Mouse (Mus musculus) adipocyte (in vitro differentiated cells): ENCODE data around the gene Aebp2.
"Not testable (repeated sequence)": the region's sequence is repeated elsewhere in the genome, so short reads cannot be mapped to it uniquely, and the experiment has no call there.

ENCODE experiments used
- DNase-seq: peaks from one replicate; pipeline ENCODE4 v3.0.0-alpha.2; 2016; ENCODE audit warnings: low spot score

Aebp2 gene

DNA sequence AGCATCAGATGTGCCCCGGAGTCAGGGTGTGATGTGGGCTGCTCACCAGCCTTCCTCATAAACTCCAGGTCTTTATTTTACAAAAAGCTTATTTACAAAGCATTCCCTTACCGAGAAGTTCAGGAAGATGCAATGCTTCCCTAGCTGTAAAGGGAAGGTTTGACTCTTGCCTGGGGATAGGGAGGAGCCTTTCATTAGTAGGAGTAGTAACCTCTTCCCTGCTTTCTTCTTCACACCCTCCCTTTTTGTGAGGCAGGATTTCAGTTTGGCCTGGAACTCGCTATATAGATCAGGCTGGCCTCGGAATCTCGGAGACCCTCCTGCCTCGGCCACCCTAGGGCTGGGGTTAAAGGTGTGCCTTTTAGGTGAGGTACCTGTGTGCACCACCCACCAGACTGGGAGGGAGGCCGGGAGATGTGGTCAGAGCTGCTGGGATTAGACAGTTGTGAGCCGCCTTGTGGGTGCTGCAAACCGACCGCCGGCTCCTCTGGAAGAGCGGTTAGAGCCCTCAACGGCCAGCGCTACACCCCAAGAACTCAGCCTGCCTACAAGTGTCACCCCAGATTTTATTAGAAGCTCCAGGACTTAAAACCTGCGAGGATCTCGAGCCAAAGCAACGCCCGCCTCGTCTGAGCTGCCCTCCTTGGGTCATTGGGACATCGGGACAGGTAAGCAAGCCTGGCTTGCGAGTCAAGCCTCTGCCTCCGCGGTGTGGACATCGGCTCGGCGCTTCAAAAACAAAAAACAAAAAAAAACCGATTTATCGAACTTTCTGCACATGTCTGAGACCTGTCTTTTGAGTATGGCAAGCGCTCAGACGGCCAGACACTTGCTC lies at the start of gene Aebp2:
Gene Aebp2, plus strand, starts transcription at position 273 of the 835 bp plus-strand sequence.
- DNase-seq, result peak; percentile 67

DNA sequence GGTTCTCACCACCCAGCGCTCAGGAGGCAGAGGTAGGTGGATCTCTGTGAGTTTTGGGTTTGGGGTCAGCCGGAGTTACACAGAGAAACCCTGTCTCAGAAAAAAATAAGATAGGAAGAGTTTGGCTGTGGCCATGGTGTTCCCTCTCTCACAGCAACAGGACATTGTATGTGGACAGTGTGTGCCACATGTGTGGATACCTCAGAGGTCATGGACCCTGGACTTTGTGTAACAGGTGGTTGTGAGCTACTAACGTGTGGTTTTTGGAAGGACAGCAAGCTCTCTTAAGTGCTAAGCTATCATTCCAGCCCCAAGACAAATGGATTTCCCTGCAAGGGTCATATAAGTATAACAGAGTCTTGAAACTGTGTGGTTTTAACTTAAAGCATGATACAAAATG lies 47.5 kb upstream of the Aebp2 start:
- no peak for DNase-seq

DNA sequence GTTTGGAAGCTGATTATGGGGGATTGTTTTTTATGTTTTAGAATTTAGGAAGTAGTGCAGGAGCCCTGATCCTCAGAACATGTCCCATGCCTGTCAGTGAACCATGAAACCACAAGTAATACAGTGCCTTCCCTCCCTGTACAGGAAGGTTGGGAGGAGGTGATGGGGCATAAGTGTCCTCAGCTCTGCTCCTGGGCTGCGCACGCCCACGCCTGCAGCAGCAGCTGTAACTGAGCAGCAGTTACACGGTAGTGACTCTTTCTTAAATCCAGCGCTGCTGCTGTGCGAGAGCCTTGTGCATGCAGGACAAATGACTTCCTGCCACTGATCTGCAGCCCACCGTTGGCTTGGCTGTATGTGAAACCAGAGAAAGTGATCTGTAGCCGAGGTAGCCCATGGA lies 46.3 kb upstream of the Aebp2 start:
- DNase-seq, result no peak

DNA sequence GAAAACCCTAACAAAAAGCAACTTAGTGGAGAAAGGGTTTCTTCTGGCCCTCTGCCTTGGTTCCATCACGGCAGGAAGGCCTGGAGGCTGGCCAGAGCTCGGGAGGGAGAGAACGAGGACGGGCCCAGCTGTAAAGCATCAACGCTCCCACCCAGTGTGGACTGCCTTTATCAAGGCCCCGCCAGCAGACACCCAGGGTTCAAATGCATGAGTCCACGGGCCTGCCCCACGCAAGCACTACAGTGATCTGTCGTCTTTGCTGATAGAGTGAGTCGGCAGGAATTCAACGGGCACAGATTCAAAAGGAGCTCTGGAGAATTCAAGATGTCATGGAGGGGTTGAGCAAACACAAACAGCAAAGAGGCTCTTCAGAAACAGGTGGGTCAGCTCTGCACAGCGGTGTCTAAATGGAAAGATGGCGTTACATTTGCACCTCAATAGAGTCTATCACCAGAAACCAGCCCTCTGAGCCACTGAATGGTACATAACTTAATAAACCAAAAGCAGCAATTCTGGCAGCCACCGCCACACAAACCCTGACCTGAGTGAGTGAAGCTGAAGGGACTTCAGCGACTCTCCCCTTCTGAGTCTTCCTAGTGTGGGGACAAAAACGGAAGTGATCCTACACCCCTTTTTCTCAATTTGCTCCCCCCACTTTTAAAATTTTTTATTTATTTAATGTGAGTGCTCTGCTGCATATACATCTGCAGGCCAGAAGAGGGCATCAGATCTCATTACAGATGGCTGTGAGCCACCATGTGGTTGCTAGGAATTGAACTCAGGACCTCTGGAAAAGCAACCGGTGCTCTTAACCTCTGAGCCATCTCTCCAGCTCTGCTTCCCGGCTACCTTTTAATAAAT lies 45.3 kb upstream of the Aebp2 start:
- DNase-seq, result no peak

DNA sequence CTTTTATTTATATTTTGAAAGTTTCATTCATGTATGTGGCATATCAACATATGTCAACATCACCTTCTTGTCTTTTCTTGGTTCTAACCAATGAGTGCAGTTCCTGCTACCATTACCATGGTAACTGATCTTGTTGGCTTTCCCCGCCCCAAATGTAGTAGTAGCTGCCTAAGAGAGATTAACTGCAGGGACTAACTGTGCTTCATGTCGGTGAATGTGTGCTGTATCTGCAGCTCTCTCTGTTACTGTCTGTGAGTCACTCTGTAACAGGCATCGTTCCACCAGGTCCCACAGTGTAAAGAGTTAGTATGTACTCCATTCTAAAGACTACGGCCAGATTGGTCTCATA lies 44.7 kb upstream of the Aebp2 start:
- no peak for DNase-seq

DNA sequence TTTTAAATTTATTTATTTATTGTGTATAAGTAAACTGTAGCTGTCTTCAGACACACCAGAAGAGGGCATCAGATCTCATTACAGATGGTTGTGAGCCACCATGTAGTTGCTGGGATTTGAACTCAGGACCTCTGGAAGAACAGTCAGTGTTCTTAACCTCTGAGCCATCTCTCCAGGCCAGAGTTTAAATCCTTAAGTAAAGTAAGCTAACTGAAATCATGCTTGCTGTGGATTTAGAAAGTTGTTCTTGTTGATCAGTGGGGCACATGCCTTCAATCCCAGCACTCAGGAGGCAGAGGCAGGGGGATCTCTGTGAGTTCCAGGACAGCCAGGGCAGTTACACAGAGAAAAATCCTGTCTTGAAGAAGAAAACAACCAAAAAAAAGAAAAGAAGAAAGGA lies 43.5 kb upstream of the Aebp2 start:
- DNase-seq, result not testable (repeated sequence)

DNA sequence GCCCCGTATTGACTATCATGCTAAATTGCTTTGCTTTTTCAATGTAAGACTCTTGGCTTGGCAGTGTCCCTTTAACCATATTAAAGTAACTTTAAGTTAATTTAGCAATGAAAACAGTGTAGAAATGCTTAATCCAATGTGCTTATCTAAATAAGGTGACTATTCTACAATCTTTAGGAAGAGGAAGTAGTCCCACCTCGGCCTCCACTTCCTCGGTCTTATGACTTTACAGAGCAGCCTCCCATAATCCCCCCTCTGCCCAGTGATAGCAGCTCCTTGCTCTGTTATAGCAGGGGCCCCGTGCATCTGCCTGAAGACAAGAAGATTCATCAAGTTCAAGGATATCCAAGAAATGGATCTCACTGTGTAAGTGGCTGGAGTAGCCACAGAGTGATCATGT lies 42.3 kb upstream of the Aebp2 start:
- DNase-seq, result no peak

DNA sequence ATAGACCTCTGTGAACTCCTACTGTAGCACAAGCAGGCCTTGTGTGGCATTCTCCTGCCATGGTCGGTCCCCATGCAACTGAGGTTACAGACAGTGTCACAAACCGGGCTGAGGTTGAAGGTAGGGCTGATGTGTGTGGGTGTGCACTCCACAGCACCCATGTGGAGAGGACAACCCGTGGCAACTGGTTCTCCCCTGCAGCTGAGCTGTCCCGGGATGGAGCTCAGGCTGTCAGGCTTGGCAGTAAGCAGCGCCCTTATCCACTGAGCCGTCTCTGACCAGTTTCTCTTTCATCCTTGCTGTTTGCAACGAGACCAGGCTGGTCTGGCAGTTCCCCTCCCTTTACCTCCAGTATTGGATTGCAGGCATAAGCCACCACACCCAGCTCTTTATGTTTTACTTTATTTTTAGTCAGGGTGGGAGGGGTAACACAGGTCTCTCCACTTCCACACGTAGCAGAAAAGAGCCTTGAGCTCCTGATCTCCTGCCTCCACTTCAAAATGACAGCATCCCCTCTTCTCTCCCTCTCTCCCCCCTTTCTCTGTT lies 35.7 kb upstream of the Aebp2 start:
- DNase-seq, result no peak

DNA sequence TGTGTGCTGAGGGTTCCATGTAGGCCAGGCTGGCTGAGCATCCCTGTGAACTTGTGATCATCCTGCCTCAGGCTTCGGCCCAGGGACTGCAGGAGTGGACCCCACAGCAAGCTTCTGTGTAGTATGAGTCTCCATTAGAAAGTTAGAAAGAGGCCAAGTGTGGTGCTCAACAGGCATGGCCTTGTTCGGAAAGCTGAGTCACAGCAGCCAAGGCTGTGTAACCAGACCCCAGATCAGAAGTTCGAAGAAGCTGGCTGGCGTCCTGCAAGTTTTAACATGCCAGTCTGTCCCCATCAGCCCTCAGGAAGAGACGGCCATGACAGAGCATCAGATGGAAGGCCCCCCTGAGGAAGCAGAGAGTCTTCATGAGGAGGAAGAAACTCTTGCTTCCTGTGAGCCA lies 31.1 kb upstream of the Aebp2 start:
- no peak for DNase-seq

DNA sequence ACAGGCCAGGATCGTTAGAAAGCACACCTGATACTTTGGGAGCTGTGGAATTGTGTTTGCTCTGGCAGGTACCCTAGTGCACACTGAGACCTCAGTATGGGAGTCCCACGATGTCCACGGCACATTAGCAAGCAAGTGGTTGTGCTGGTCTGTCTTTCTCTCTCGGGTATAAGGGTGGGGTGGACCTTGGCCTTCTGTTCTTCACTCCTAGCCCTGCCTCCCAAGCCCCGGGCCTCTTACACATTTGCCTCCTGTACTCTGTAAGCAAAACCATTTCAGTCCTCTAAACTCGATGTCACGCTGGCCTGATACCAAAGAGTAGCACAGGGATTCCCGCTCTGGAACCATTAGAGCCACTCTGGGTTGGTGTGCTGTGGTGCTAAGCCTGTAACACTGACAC lies 29.8 kb upstream of the Aebp2 start:
- peak; percentile 35 for DNase-seq

DNA sequence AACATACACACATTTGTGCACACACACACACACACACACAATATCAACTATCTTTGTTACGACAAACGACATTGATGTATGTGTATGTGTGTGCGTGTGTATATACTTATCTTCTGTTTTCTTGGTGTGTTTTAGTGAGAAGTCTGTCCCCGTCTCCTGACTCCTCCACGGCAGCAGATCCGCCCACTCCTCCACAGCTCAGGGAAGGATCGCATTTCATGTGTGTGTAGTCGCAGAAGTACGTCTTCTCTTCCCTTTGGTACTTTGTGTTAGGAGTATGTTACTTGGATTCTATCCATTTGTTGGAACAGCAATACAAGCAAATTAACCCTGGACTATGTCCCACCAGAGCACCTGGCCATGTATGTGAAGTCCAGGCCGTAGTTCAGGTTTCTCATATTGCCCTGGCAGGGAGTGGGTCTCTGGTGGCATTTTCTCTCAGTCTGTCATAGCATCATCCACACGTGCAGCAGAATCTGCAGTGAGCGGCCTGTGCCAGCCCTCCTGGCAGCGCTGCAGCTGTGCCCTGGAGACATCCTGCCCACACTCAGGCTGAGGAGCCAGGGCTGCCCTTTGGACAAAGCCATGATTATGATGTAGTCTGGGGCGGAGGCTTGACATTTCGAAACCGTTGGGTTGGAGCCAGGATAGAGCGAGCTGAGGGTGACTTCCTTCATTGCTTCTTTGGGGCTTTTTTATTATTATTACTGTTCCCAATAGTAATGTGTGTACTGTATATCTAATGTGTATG lies 28.9 kb upstream of the Aebp2 start:
- peak; percentile 97 for DNase-seq

DNA sequence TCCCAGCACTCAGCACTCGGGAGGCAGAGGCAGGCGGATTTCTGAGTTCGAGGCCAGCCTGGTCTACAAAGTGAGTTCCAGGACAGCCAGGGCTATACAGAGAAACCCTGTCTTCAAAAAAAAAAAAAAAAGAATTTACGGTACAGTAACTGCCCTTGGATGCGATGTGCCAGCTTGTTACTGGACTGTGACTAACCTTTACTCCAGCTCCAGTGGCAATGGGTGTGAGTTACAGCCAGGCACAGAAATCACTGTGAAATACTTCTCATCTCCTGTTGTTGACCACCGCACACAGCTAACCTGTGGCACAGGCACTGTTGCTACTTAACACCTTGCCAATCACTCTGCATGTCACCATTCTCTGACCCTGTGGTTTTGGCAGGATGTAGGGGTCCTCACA lies 26.9 kb upstream of the Aebp2 start:
- not testable (repeated sequence) for DNase-seq

DNA sequence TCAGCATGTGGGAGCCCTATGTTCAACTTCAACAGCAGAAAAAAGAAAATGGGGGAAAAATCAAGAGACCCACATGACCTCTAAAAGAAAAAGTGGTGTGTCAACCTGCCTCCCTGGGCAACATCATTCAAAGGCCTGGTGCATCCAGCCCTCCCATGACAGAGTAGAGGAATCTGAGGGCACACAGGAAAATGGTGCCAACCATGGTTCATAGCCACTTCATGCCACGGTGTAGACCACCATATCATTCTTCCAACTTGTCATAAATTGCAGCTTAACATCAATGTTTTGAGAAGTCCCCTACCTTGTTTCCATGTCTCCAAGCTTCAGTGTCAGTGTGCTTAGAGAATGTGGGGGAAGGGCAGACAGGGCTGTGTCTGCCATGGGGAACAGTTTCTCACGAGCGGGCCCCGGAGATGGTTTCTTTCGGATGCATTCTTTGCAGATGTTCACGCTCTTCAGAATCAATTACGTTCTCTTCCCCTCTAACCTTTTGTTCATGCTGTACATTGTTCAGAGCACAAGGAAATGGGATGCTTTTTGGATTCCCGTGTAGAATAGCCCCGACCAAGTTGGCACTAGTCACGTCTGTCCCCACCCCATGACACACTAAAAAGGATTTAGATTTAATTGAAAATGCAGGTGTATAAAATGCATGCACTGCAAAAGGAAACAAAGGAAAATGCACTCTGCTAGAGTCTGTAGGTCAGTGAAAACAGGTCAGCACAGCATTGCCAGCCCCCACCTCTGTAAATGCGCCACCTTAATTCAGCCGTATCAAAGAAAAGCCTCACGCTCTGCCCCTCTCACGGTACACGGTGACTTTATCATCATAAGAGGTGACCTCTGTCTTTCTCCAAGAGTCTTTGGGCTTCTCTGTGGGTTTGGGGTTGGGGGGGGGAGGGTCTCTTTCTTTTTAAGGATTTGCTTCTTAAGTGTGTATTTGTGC lies 24.8 kb upstream of the Aebp2 start:
- no peak for DNase-seq

DNA sequence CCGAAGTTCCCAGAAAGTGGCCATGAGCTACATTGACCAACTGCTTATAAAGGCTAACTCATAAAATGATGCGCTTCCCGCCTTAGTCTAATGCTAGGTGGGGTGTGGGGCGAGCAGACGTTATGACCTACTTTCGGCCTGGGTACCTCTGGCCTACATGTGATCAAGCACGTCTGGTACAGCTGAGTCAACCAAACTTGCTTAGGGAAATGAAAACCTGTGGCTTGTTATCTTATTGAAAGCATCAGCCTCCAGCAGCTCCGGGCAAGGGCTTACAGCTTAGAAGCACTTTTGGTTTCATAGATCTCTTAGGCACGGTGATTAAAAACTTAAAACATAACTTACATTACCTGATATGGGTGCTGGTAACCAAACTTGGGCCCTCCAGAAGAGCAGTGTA lies 23.9 kb upstream of the Aebp2 start:
- DNase-seq, result no peak

DNA sequence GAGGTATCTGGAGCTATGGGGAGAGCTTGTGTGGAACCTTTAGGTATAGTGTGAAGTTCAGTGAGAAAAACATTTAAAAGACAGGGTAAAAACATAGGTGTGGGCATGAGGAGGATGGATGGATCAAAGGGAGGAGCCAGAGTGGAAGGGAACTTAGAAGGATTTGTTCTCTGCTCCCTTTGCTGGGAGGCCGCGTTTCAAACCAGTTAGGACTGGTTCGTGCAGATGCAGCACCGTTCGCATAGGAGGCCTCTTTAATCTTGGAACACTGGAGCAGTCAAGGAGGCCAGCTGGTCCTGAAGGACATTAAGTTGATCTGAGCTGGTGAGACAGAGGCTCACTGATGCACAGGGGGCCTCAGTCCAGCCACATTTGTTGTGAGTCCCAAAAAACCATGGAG lies 23.1 kb upstream of the Aebp2 start:
- DNase-seq, result no peak

DNA sequence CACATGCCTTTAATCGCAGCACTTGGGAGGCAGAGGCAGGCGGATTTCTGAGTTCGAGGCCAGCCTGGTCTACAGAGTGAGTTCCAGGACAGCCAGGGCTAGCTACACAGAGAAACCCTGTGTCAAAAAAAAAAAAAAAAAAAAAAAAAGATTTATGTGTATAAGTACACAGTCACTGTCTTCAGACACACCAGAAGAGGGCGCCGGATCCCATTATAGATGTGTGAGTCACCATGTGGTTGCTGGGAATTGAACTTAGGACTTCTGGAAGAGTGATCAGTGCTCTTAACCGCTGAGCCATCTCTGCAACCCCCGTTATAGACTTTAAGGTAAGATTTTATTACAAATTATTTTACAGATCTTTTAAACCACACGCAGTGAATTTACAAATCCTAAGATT lies 21.8 kb upstream of the Aebp2 start:
- DNase-seq, result not testable (repeated sequence)

DNA sequence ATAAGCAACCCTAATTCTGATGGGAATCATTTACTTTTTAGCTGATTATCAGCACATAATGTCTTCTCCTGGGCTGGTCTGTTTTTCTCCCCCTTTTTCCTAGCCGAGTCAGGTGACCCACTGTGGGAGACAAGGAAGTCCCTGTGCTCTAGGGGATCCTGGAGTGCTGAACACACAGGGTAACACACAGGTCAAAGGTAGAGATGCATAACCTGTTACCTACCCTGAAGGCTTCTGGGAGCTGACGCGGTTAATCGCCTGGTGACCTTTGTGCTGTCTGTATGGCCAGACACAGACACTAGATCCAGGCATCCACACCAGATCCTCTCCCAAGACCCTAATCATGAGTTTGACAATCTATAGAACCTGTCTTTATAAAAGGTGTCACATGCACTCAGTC lies 21.3 kb upstream of the Aebp2 start:
- DNase-seq, result no peak

DNA sequence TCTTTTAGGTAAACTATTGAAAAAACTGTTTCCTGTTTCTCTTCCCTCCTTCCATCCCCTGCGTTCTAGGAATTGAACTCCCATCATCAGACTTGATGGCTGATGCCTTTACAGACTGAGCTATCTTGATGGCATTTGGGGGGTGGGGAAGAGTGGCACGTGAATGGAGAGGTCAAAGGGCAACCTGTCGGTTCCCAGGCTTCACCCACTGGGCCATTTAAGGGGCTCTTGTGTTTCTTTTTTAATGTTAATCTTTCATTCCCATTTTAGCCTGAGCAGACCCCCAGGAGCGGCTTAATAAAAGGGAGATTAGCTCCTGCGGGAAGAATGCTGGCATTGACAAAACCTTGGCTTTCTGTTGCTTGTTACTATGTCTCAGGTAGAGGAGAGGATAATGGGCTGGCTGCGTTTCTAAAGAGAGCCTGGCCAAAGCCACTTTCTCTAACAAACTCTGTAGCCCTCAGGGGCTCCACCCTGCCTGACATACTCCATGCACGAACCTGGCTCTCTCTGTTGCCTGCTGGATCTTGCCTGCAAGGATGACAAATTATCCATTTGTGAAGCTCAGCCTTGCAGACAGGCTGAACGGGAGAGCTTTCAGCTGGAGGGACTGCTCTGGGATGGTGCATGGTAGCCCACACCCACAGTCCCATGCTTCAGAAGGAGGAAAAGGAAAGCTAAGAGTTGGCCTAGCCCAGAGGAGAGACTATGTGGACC lies 19.1 kb upstream of the Aebp2 start:
- DNase-seq, result no peak

DNA sequence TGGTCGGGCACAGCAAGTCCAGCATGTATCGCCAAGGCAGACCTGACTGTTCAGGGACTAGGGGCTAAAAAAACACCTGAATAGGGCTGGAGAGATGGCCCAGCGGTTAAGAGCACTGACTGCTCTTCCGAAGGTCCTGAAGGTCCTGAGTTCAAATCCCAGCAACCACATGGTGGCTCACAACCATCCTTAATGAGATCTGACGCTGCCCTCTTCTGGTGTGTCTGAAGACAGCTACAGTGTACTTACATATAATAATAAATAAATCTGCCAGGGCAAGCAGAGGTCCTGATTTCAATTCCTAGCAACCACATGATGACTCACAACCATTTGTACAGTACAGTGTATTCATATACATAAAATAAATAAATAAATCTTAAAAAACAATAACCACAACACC lies 17.3 kb upstream of the Aebp2 start:
- DNase-seq, result not testable (repeated sequence)

DNA sequence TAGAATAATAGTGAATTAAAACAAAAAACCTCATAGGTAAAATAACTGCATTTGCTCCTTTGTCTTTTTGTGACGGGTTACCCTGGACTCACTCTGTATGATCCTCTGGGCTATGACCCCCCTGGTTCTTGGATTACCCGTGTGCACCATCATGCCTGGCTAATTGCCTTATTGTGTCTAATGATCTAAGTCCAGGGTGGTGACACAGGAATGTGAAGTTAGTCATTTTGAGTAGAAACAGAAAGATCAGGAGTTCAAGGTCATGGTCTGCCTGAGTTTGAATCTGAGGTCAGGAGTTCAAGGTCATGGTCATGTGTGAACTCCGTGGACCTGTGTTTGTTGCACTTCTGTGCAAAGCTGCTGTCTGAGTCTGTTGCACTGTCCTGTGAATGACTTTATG lies 16.7 kb upstream of the Aebp2 start:
- DNase-seq, result no peak

DNA sequence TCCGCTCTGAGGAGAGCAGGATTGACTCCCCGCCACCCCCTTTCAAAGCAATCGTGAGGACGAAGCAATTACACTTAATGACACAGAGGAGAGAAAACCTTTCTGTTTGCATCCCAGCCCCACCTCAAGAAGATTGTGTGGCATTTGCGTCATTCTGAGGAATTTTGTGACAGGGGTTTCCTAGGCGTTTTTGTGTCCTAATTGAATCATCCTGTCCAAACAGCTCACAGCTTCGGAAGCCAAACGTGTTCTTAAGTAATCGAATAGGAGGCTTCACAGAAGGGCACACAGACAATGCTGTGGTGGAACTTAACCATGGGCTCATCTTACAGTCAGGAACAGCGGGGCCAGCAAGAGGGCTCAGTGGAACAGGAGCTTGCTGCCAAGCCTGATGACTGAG lies 15.9 kb upstream of the Aebp2 start:
- DNase-seq, result no peak
